Mouse (Mus musculus) left cerebral cortex, postnatal 14 days (tissue): ENCODE data around the gene Mmp14. TPM values are rescaled to one million over a fixed set of nuclear protein-coding genes. Genes with fewer than 3 reads are reported as not detected.
A peak's percentile ranks its signal among the peaks of the same experiment; 100 is the strongest.

Experiments
- DNase-seq, 2 experiments: peaks; one replicate each; pipeline ENCODE4 v3.0.0; 2021 to 2022; ENCODE audit warnings: low spot score in 2 of 2, mixed read lengths in 1 of 2
- intact Hi-C: fragments of 180-260 bp; cut with DNase I; formaldehyde crosslinking; loops from one replicate; pipeline ENCODE4 v1.15.1; 2025
- long read RNA-seq, 2 experiments: library from polyadenylated mRNA; stranded (forward); transcript quantifications; one replicate each; pipeline ENCODE4 v2.0.0; 2021
- total RNA-seq, 2 experiments: library from RNA; stranded (reverse); gene quantifications; 2 replicates each; pipeline ENCODE4 v1.2.3; 2021

Mmp14 gene
- 10 to 100 TPM; 19.0 to 22.0 TPM for total RNA-seq
- long read RNA-seq, experiment 1, transcript Mmp14-201 (10 exons, 2,596 nt): major isoform, 18 of 19 reads
- long read RNA-seq, experiment 1, partial matches to known transcripts: 0 of 19 reads
- long read RNA-seq, experiment 1, other reads (novel, unspliced or antisense): 1 of 19 reads
- long read RNA-seq, experiment 2, transcript Mmp14-201 (10 exons, 2,596 nt): major isoform, 13 of 16 reads
- long read RNA-seq, experiment 2, partial matches to known transcripts: 1 of 16 reads
- long read RNA-seq, experiment 2, other reads (novel, unspliced or antisense): 2 of 16 reads

- intact Hi-C loops: no loop called here
- peak; percentile 42 to 57 for DNase-seq
Observed at GRCm38 (mm10) chr14:54431334-54432077, at the start of gene Mmp14. TSS of gene Mmp14 (plus strand) at chr14:54431612.

DNA sequence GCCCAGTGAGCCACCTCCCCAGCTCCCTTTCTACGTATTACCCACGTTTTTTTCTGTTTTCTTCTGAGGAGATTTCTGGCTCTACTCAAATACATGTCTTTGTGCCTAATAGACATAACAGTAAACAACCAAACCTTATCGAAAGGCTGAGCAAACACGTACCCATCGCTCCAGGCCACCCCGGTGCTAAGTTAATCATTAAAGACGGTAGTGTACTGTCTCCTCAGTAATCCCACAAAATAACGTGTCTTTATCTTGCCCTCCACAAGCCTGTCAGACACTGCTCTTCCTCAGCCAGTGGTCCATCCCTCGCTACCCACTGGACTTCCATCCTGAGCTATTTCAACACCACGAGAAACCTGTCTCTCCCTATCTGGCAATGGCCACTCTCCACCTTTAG, 49.6 kb upstream of the Mmp14 start:
- intact Hi-C loops: no loop called here
- DNase-seq: no peak

- intact Hi-C loops: no loop called here
- peak in 1 of 2 experiments; percentile 26 for DNase-seq
Observed at GRCm38 (mm10) chr14:54382641-54383040, 48.8 kb upstream of the Mmp14 start.

DNA sequence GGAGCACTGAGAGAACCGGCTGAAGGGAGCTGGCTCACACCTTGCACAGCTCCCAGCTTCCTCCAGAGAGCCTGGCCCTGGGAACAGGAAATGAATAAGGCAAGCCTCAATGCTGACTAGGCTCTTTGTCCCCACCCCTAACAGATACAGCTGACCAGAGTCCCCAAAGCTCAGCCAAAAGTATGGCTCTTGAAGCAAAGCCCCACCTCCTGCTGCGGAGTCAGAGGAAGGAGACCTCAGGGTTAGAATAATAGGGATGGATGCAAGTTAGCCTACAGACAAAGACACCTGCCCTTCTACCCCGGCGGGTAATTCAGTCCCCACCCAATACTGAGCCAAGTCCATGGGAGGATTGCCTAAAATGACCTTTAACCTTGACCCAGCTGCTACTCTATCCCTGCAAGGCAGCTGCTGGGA, 48.0 kb upstream of the Mmp14 start:
- intact Hi-C loops: no loop called here

DNA sequence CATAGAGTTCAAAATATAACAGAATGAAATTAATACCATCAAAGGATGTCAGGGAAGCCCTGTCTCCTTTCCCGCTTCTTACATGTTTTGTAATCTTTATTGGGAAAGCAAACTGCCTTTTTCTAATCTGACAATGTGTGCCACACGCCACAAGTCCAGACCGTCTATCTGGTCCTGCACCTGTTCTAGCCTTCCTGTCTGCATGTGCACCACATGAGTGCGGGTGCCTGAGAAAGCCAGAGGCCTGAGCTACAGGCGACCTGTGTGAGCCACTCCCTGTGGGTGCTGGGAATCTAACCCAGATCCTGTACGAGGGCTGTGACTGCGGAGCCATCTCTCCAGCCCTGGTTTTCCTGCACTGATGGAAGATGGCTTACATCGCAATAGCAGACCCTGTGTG, 47.0 kb upstream of the Mmp14 start:
- no peak for DNase-seq
- intact Hi-C loops: no loop called here

More for the DNA sequence above, 48.0 kb upstream of the Mmp14 start:
- DNase-seq: no peak

GRCm38 (mm10) chr14:54385968-54386618, 45.3 kb upstream of the Mmp14 start:
- intact Hi-C loops: no loop called here
- no peak for DNase-seq

- intact Hi-C loops: no loop called here
- DNase-seq: no peak
Observed at GRCm38 (mm10) chr14:54387546-54387945, 43.9 kb upstream of the Mmp14 start.

- intact Hi-C loops: no loop called here
- no peak for DNase-seq
Observed at GRCm38 (mm10) chr14:54390843-54391242, 40.6 kb upstream of the Mmp14 start.

GRCm38 (mm10) chr14:54393794-54394193, 37.6 kb upstream of the Mmp14 start:
- intact Hi-C loops: no loop called here
- no peak for DNase-seq

DNA sequence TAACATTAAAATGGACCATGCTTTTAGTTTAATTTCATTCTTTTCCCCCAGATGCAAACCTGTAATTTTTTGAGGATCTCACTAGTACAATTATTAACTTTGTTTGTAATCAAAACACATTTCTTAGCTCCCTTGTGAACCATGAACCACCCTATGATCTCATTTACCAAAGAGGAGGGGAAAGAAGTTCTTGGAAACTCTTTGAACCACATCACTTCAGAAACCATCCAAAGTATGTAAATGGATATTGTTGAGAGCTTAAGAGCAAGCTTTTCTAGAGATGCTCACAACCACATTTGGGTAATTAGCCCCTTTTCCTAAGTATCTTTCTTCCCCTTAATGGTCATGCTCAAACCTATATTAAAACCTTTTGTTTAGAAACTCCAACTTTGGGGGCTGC, 37.1 kb upstream of the Mmp14 start:
- no peak for DNase-seq
- intact Hi-C loops: no loop called here

DNA sequence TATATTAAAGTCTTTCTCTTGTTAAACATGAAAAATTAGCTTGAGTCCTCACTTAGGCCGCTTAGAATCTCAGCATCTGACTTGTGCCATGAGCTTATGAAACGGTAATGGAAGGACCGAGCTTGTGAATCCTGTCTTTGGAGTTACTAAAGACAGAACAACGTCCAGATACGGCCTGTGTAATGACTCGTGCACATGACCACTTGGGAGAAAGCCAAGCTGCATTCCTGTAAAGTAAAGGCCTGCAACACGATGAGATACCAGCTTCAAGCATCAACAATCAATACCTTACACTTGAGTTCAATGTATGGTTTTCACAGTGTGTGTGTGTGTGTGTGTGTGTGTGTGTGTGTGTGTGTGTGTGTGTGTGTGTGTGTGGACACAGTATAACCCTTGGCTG, 34.7 kb upstream of the Mmp14 start:
- intact Hi-C loops: no loop called here
- DNase-seq: no peak

DNA sequence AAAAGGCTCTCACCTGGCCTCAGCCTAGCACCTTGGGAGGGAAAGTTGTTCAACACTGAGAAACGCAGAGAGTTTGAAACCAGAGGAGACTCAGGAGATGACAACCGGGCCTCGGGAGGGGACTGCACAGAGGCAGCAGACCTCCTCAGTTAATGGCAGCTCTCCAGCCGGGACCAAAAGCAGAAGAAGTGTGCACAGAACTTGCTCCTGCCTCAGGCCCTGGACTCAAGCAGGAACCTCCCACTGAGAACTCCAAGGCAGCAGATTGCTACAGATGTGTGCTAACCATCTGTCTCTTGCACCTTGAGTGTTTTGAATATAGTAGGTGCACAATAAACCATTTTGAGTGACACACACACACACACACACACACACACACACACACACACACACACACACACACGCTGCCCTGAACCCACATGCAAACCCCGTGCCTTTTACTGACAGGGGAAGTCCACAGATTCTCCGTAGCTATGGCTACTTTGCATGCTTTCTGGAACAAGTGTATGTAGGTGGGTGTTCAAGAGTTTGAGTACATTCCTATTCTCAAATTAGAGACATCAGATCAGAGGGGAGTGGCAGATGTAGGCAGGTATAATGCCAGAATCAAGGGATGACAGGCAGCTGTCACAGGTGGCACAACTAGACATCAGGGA, 33.4 kb upstream of the Mmp14 start:
- intact Hi-C loops: no loop called here
- DNase-seq: peak; percentile 22 to 56

DNA sequence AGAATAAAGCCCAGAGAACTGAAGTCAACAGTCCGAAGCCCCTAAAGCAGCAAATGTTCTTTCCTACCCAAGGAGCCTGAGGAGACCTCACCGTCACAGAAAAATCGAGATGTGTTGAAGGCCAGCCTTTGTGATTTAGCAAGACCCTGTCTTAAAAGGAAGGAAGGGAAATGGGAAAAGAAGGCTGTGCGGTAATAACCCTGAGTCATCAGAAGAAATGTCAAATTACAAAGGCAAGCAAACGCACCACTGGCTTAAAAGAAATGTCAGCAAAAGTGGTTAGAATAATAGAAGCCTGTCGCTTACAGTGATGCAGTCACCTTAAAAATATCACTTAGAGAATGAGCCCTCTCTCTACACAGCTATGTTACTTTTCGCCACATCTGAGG, 32.9 kb upstream of the Mmp14 start:
- intact Hi-C loops: no loop called here
- no peak for DNase-seq

DNA sequence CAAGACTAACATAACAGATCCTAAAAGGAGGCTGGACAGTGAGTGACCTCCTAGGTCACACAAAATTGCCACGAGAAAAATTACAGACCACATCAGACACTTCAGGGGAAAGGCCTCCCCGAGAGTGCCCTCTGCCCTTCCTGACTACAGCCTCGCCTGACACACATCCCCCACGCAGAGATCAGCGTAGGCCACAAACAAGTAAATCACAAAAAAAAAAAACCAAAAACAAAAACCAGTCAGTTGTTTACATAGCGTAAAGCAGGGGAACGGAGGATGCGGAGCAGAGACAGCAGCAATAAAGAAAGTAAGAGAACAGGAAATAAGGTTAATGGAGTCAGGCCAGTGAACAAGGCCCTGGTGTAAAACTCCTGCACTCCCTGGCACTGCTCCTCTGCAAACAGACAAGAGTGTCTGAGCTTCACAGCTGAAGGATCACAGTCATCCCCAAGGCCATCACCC, 32.5 kb upstream of the Mmp14 start:
- intact Hi-C loops: no loop called here
- no peak for DNase-seq

DNA sequence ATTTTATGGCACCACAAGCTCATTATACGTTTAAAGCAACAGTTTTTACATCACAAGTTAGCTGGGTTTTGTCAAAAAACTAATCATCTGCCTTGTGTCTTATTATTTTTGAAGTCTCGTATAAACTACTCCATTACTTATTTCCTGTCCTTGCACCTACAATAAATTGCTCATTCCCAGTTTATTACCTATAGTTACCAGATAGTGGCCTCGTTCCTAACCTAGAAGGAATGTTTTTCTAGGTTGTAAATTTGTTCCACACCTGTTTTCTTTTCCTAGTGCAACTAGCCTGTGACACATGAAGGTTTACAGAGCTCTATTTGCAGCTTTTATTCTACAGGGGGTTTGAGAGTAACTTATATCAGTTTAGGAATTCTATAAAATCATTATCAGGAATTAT, 29.7 kb upstream of the Mmp14 start:
- no peak for DNase-seq
- intact Hi-C loops: no loop called here

- intact Hi-C loops: no loop called here
- DNase-seq: no peak
Observed at GRCm38 (mm10) chr14:54408336-54409056, 22.9 kb upstream of the Mmp14 start.

DNA sequence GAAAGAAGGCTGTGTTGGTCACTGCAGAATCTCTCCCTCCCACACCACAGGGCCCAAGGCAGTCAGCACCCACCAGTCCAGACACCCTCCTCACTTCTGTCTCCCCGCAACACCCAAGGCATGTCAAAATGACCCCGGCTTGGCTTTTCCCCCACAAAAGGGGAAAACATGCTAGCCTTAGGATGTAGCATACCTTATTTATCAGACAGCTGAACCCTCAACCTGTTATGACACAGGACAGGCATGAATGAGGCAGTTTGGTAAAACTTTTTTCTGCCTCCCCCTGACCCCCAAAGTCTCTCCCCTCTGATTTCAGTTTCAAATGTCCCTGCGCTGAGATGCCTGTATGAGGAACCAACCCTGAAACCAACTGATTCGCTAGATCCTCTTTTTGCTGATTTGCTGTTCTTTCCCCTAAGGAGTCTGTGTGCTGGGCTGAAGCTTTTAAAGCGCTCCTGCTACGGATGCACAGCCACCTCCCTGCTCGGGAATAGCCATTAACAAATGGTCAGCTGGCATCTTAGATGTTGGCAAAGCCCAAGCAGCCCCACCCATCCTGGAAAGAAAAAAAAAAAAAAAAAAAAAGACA, 22.3 kb upstream of the Mmp14 start:
- intact Hi-C loops: no loop called here
- DNase-seq: no peak

- intact Hi-C loops: loop anchor here (5.0 to 10.0 kb wide), 3 partner anchors 43 to 345 kb away; no protein-coding TSS in a partner anchor
- DNase-seq: no peak
Observed at GRCm38 (mm10) chr14:54409980-54410810, 21.2 kb upstream of the Mmp14 start.
